ENCODE assay signal across 8 mouse cellular contexts in genomic region chr5:136840036-136840435, GRCm38 (mm10). TPM values are rescaled to one million over a fixed set of nuclear protein-coding genes. Genes with fewer than 3 reads are reported as not detected.
A peak's percentile ranks its signal among the peaks of the same experiment; 100 is the strongest.
DNase-seq lines count a peak whose midpoint lies in the region; ATAC-seq and TF ChIP-seq lines count a peak whose summit lies in the region.

No protein-coding gene starts in this region.

- ATAC-seq in heart, embryonic 11.5 days (replicated peaks; ENCODE audit: insufficient number of reproducible peaks, low FRiP score, low TSS enrichment), result no peak
- ATAC-seq in CD4-positive, CD25-positive, alpha-beta regulatory T cell, adult 4 months, result peak; percentile 60

- peak; percentile 86 for TF ChIP-seq CTCF in bone marrow, adult 2 months (IDR thresholded peaks at IDR 0.05; ENCODE audit: control insufficient read depth, insufficient read depth, low read length)

- no peak overlapping the region for H3K27ac ChIP-seq in heart, embryonic 11.5 days (ENCODE audit: low read depth, low read length)
- H3K27ac ChIP-seq in bone marrow, adult 2 months (ENCODE audit: control insufficient read depth, insufficient read depth, low read depth, low read length, poor library complexity), result no peak overlapping the region

- intact Hi-C loops in gastrocnemius, postnatal 14 days (cut with DNase I; ENCODE audit: low total_unique reads), result no loop called here

- peaks cover 3% of the 10 kb centered on the region for H3K36me3 ChIP-seq in heart, embryonic 11.5 days (ENCODE audit: control insufficient read depth, insufficient read depth, low read length)

- H3K9me3 ChIP-seq in heart, embryonic 11.5 days (replicated peaks; ENCODE audit: control insufficient read depth, low read length), result no peaks in the 10 kb centered on the region

- H3K4me1 ChIP-seq in heart, embryonic 11.5 days (ENCODE audit: control insufficient read depth, insufficient read depth, low read length), result no peaks in the 10 kb centered on the region
- no peaks in the 10 kb centered on the region for H3K4me1 ChIP-seq in bone marrow, adult 2 months (ENCODE audit: control insufficient read depth, insufficient read depth, low read length)

- no peak overlapping the region for H3K4me2 ChIP-seq in heart, embryonic 11.5 days

- H3K27me3 ChIP-seq in heart, embryonic 11.5 days (ENCODE audit: control insufficient read depth, insufficient read depth, low read length), result no peaks in the 10 kb centered on the region

- 10% methylated on average over 8 of the region's 8 CpGs for WGBS in heart, embryonic 11.5 days (ENCODE audit: insufficient replicate concordance)
- WGBS in bone marrow, adult 2 months, result 20% methylated on average over 8 of the region's 8 CpGs

- no peak overlapping the region for H3K9ac ChIP-seq in heart, embryonic 11.5 days (ENCODE audit: low read depth, low read length)

- no peak for TF ChIP-seq POLR2A in bone marrow, adult 2 months (IDR thresholded peaks at IDR 0.05; ENCODE audit: borderline replicate concordance, control insufficient read depth, low read depth, low read length)

- peak; percentile 15 for DNase-seq in heart, adult 8-10 months (ENCODE audit: low spot score)
- peak; percentile 74 for DNase-seq in gastrocnemius, postnatal 14 days
- DNase-seq in layer of hippocampus, postnatal 10 days (ENCODE audit: low spot score in 2 of 2), result peak; percentile 59 to 66
- peak; percentile 68 for DNase-seq in ovary, postnatal 14 days (ENCODE audit: low spot score)
- DNase-seq in thymus, postnatal 14 days, result peak; percentile 78

- no peak overlapping the region for H3K4me3 ChIP-seq in heart, embryonic 11.5 days (ENCODE audit: low read depth, low read length)
- H3K4me3 ChIP-seq in bone marrow, adult 2 months (replicated peaks; ENCODE audit: control insufficient read depth, low read depth, low read length), result no peak overlapping the region

RNA-seq across cellular contexts. Expression of gene Col26a1, which starts 43.0 kb away (rescaled TPM):
- total RNA-seq in heart, adult 8-10 months (2022), result under 1 TPM; 0.09 to 0.75 (median 0.40) TPM
- polyA plus RNA-seq in heart, embryonic 11.5 days (2014; fragmentation: Nextera tagmentation; extraction: Ambion mirVana), result 13.3 and 16.3 TPM in 2 replicates
- under 1 TPM in 1 of 2 experiments, not detected in 1; 0.41 TPM for polyA plus RNA-seq in CD4-positive, CD25-positive, alpha-beta regulatory T cell, adult 4 months (2017; shearing (Covaris generic))
- polyA plus RNA-seq in bone marrow, adult 2 months (2011; ENCODE audit: insufficient read depth, insufficient read length, low replicate concordance, missing spikeins), result not detected in 2 replicates
- total RNA-seq in gastrocnemius, postnatal 14 days (2021), result 10 to 100 TPM; 11.7 to 13.5 TPM
- 10 to 100 TPM; 19.0 to 20.7 TPM for total RNA-seq in layer of hippocampus, postnatal 10 days (2021)

Comparison
In these comparisons a context has a peak if more than half of its experiments do, and no peak if none do; other contexts are left out.
1. DNase-seq: peak in every context shown above with its lines; median percentile 78 in thymus, postnatal 14 days; 74 in gastrocnemius, postnatal 14 days; 68 in ovary, postnatal 14 days; 62 in layer of hippocampus, postnatal 10 days; 15 in heart, adult 8-10 months.
2. RNA of gene Col26a1, which starts 43.0 kb away (total RNA-seq): 19.0 to 20.7 TPM in layer of hippocampus, postnatal 10 days and 11.7 to 13.5 TPM in gastrocnemius, postnatal 14 days; 0.09 to 0.75 TPM in heart, adult 8-10 months; every median in the first group is over 4 times any median in the second.